Mouse (Mus musculus) lung, postnatal 36 days (tissue): ENCODE measurements around the gene Umodl1.

Source experiments
- DNase-seq: peaks from one replicate; pipeline ENCODE4 v3.0.0; 2022; ENCODE audit warnings: mixed read lengths

Gene Umodl1

DNA sequence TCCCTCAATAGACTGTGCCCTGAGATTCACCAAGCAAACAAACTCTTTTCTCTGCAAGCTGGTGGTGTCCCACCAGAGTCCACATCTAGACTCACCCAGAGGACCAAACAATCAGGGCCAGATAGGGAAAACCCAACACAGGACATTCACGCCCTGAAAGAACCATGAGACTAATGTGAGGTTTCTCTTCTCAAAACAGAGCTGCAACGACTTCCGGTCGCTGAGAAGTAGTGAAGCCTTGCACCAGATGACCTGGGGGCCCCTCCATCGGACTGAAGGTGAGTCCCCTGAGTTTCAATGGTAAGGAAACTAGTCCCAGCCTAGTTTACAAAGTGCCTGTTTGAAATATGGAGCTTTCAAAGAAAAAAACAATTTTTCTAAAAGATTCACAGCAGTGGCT, 48.2 kb downstream of the Umodl1 start:
- no peak for DNase-seq

DNA sequence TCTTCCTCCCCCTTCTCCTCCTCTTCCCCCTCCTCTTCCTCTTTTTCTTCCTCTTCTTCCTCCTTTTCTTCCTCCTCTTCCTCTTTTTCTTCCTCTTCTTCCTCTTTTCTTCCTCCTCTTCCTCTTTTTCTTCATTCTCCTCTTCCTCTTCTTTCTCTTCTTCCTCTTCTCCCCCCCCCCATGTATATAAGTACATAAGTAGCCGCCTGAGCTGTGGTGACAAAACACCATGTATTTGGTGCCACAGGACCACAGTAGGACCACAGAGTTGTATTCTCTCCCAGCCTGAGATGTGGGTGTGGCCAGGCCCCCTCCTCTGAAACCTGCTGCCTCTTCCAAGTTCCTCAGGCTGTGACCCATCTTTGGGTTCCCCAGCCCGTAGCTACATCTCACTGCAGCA, 50.8 kb downstream of the Umodl1 start:
- DNase-seq: no peak

GRCm38 (mm10) chr17:31007357-31007756, 52.9 kb downstream of the Umodl1 start:
- DNase-seq: no peak

- DNase-seq: no peak
Measured at GRCm38 (mm10) chr17:31008416-31008815, 54.0 kb downstream of the Umodl1 start.

DNA sequence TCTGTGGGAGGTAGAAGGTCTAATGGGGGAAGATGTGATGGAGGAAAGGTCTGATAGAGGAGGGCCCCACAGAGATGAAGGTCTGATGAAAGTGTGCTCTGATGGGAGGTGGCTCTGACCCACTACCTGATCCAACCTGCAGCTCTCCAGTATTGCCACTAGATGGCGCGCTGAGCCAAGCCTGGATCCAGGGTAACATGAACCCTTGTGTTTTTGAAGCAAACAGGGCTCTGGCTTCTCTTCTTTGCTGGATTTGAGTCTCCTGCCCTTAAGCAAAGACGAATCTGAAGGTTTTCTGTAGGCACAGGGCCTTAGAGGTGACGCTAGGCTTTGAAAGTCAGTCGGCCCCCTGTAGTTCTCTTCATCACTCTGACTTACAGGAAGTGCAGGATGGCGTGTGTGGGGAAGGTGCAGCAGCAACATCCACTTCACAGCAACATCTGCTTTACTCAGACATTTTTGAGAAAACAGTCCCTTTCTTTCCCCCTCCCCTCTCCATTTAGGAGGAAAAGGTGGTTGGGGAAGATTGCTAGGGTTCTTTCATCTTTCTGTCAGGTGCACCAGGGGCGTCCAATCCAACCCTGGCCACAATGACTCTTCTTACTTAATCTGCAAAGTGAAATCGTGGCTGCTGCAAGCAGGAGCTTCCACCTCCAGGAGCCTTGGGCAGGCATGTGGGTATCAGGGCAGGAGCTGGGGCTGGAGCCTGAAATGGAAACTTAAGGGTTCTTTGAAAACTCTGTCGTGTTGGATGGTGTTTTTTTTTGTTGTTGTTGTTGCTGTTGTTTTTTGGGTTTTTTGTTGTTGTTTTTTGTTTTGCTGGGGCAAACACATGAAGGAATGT, 57.3 kb downstream of the Umodl1 start:
- DNase-seq: peak; percentile 54

- DNase-seq: peak; percentile 82
Measured at GRCm38 (mm10) chr17:31018267-31018666, 63.8 kb downstream of the Umodl1 start.

DNA sequence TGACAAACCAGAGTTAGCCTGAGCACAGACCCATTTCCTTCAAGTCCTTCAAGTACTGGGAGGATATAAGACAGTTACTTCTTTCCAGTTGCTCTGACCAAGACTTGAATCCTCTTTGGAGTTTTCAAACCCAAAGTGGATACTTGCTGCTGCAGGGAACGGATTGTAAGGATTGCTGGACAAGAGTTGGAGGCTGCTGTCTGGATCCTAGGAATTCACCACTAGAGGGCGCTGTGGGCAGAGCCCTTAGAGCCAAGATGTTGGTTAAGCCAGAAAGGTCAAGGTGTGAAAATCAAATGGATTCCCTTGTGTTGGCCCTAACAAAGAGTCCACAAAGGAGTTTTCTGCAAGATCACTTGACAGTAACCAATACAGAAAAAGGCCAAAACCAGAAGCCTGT, 65.1 kb downstream of the Umodl1 start:
- DNase-seq: peak; percentile 83

GRCm38 (mm10) chr17:31020078-31020477, 65.6 kb downstream of the Umodl1 start:
- DNase-seq: no peak

DNA sequence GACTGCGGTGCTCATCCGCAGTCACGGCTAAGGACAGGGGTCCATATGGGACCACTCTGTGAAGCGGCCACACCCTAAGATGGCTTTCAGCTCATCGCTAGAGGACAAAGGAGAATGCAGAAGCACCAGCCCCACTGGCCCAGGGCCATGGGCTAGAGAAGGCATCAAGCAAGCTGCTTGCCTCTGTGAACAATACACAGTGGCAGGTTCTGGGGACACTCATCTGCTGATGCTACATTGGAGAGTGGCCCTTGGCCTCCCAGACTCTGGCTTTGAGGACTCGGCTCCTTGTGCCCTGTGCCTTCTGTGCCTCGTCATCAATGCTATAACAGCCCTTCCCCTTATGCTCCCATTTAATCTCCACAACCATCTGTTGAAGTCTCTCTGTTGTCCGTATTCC, 66.8 kb downstream of the Umodl1 start:
- no peak for DNase-seq

DNA sequence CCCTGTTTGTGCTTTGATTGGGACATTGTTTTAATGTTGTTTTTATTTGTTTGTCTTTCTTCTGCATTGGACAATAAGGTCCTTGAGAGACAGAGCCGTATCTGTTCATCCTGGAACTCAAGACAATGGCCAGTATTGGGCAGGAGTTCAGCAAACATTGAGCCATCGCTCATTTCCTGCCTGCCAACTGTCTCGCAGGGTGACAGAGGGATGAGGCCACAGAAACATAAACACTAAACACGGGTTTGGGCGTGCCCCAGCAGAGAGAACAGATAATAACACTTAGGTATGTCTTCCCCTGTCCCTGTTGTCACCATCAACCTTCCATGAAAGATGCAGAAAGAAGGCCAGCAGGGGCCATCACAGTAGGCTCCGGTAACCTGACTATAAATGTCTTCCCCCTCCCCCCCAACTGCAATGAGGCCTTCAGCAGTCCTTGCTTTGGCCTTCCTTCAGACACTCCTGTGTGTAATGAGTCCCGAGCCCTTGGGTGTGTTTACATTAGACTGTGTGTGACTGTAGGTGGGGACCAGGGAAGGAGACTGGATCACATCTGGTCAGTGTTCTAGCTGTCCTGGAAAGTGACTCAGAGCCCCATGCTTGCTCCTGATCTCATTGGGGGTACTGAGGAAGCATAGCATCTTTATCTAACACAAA, 69.8 kb downstream of the Umodl1 start:
- peak; percentile 61 for DNase-seq

DNA sequence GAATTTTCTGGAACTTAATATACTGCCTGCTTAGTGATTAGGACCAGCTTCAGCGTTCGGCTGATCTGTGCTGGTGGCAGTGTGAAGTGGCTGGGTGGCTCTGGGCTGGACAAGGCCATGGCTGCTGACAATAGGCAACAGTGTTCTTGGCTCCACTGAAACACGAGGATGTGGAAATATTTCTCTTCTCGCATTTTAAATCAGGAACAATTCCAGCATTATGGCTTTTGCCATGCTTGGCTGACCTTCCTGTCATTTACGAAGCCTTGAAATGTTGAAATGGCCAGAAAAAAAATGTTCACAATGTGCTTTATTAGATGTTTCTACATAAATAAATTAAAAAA, 70.3 kb downstream of the Umodl1 start:
- no peak for DNase-seq

- no peak for DNase-seq
Measured at GRCm38 (mm10) chr17:31026986-31027385, 72.5 kb downstream of the Umodl1 start.

- no peak for DNase-seq
Measured at GRCm38 (mm10) chr17:31027723-31028122, 73.3 kb downstream of the Umodl1 start.

DNA sequence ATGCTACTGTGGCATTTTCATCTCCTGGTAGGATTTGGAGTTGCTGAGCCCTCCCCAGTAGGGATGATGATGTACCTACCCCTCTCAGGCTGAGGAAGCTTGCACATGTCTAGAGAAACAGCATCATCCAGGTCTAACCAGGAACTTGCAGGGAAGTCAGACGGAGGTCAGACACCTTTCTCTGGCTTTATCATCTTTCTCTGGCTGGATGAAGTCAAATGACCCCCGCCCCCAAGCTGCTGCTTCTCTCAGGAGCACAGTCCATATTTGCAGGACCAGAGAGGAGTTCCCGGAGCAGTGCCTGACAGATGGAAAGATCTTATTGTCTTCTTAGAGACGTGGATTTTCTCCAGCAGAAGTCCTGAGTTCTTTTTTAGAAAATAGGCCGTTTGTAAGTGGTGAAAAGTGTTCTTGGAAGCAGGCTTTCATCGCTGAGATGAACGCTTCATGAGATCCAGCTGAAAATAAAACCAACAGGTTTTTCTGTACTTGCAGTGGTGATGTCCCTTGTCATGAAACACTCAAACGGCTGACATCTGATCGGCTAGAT, 74.5 kb downstream of the Umodl1 start:
- no peak for DNase-seq

GRCm38 (mm10) chr17:31029407-31029806, 75.0 kb downstream of the Umodl1 start:
- no peak for DNase-seq

DNA sequence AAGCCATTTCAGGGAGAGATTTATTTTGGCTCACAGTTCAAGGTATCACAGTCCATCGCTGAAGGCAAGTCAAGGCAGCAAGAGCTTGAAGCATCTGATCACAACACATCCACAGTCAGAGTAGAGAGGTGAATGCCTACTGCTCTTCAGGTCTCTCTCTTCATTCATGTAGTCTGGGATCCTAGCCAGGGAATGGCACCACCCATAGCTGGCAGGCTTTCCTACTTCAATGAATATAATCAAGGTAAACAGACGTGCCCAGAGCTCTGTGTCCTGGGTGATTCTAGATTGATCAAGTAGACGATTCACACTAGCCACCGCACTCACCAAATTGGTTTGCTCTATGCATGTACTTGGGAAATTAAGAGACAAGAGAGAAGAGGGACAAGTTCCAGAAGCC, 77.9 kb downstream of the Umodl1 start:
- no peak for DNase-seq

DNA sequence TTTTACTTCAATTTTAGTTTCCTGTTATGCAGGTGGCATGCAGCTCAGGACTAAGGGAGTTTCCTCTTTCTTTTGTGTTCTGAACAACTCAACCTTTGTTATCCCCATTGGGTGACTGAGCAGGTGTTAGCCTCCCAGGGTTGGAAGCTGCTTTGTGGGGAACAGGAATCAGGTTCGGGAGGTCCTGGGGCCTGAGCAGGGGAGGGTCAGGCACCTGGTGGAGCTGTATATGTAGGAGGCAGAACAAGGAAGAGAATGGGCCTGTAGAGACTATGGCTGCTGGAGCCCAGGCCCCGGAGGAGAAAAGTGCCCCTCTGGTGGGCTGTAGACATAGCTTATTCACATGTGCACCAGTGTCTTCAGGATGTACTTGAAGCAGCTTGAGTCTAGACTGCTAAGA, 78.8 kb downstream of the Umodl1 start:
- no peak for DNase-seq

- no peak for DNase-seq
Measured at GRCm38 (mm10) chr17:31034165-31034564, 79.7 kb downstream of the Umodl1 start.

GRCm38 (mm10) chr17:31034674-31035356, 80.4 kb downstream of the Umodl1 start:
- no peak for DNase-seq

DNA sequence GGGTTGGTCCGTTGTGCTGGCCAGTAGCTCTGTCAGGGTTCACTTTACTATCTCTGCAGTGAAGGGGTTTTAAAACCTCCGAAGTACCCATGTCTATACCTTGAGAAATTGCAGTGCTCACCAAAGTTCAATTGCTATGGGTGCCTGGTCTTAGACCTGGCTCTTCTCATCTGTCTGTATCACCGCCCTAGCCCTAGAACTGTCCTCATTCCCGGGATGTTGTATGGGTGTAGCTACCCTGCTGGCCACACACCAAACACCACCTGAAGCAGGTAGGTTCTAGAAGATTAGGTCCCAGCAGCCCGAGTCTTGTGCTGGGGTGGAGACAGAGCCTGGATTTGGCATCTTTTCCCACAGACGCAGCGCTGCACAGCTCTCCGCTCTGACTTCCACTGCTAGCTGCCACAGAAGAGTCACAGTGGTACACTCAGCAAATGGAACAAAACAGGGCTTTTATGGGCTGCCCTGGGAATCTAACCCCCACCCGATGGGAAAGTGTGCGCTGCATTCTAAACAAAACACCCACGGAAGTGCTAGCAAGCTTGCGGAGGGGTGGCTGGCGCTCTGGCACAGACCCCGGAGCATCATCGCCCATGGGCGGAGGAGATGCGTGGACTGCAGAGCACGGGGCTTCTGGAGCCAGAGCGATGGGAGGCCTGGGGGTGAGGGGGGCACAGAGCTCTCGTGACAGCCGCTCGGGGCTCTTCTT, 81.9 kb downstream of the Umodl1 start:
- DNase-seq: no peak

DNA sequence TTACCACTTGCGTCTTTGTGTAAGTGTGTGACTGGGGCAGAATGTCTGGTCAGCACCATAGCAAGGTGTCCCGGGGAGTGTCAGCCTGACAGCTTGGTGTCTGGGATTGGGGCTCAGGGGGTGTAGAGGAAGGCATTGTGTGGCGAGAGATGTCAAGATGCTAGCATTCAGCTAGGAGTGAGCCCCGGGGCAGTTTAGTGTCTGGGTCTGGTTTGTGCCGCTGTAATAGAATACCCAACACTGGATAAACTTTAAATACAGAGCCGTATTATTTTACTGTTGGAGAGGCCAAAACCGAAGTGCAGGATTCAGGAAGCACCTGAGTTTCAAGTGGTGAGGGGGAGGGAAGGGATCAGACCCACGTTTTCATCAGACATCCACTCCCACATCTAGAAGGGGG, 82.9 kb downstream of the Umodl1 start:
- DNase-seq: no peak

DNA sequence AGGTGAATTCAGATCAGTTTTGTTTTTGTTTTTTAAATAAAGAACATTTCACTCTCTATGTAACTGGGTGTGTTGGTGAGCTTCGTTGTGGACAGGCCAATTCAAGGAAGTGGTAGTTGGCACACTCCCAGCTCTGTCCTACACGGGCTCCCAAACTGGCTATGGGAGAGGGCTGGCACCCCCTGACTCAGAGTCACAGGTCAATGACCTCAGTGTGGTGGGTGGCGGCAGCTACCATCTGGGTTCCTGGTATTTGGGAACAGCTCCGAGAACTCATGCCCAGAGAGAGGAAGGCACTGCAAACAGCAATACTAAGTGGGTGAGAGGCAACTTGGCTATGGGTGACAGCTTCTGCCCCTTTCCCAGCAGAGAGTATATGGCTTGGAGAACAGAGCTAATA, 83.9 kb downstream of the Umodl1 start:
- peak; percentile 83 for DNase-seq

GRCm38 (mm10) chr17:31039626-31040025, 85.2 kb downstream of the Umodl1 start:
- DNase-seq: peak; percentile 79
